Mouse (Mus musculus): ENCODE measurements around the gene Ntn5. TPM values are rescaled to one million over a fixed set of nuclear protein-coding genes. Genes with fewer than 3 reads are reported as not detected.
A peak's percentile ranks its signal among the peaks of the same experiment; 100 is the strongest.

Ntn5 gene
- polyA plus RNA-seq, 1 experiment from 2014 or later = 0.94 TPM

DNA sequence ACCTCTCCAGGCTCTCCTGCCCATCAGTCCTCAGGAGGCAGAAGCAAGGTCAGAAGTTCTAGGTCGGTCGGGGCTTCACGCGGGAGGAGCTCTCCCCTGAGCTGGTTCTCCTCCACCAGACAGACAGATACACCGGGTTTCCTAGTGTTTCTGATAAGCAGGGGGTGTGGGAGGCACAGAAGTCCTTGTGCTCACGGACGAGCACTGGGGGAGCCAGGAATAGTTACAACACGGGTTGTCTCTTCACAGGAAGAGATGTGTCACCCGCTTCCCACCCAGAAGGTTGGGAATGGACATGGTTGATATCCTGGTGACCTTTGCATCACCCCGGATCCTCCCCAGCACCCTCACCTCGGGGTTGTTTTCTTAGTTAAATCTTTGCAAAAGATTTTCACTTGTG, 6.0 kb downstream of the Ntn5 start:
- H3K36me3 ChIP-seq (ENCODE audit: control insufficient read depth, insufficient read depth, low read length) = no peaks in the 10 kb centered on the region
- no peak overlapping the region for H3K4me2 ChIP-seq (ENCODE audit: low read length)
- H3K27me3 ChIP-seq (replicated peaks; ENCODE audit: control insufficient read depth, insufficient read depth, low read length) = no peaks in the 10 kb centered on the region
- no peaks in the 10 kb centered on the region for H3K9me3 ChIP-seq (ENCODE audit: control insufficient read depth, low read length)
- no peak overlapping the region for H3K4me3 ChIP-seq (ENCODE audit: low read length)
- WGBS = 80% methylated on average over 11 of the region's 11 CpGs
- no peaks in the 10 kb centered on the region; the same call in 1 of the 2 replicates for H3K4me1 ChIP-seq (ENCODE audit: control insufficient read depth, insufficient read depth, low read depth, low read length)
- H3K27ac ChIP-seq (ENCODE audit: low read depth, low read length) = no peak overlapping the region
- no peak for ATAC-seq
- H3K9ac ChIP-seq (ENCODE audit: low read depth, low read length) = no peak overlapping the region

DNA sequence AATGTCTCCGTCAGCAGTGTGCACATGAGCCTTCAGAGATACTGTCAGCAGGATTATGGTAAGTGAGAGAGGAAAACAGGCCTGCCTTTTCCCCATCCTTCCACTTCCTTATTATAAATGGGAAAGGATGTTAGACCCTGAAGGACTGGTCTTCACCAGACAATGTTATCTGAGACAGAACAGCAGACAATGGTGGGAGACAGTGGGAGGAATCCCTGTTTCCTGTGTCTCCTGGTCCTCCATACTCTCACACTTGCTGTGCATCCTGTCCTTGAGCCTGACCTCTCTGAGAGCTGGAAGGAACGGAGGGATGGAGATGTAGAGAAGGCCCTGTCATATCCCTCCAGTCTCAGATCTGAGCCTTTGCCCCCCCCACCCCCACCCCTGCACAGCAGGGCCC, 8.5 kb downstream of the Ntn5 start:
- no peak for ATAC-seq

GRCm38 (mm10) chr7:45693921-45694591, 10.2 kb downstream of the Ntn5 start, which contains the start of gene Sec1:
Gene Sec1, minus strand, starts transcription at chr7:45694402.
- Histone ChIP-seq H3K4me2 (ENCODE audit: low read length) (no peak within 1 kb of the TSS), H3K4me1 (ENCODE audit: control insufficient read depth, insufficient read depth, low read depth, low read length) (no peaks in the 10 kb centered on the region), H3K9ac (ENCODE audit: low read depth, low read length) (no peak within 1 kb of the TSS), H3K4me3 (ENCODE audit: low read length) (no peak within 1 kb of the TSS), H3K27me3 (replicated peaks; ENCODE audit: control insufficient read depth, insufficient read depth, low read length) (0 out of 2 replicates have a peak, but pooled peaks cover 2% of the 10 kb centered on the region), H3K27ac (ENCODE audit: low read depth, low read length) (no peak within 1 kb of the TSS), H3K36me3 (ENCODE audit: control insufficient read depth, insufficient read depth, low read length) (no peaks in the 10 kb centered on the region), H3K9me3 (ENCODE audit: control insufficient read depth, low read length) (no peaks in the 10 kb centered on the region)
- 86% methylated on average over 50 of the region's 50 CpGs for WGBS
- no peak for ATAC-seq

More for the DNA sequence above, 8.5 kb downstream of the Ntn5 start:
- Histone ChIP-seq H3K4me1 (ENCODE audit: control insufficient read depth, insufficient read depth, low read depth, low read length) (no peaks in the 10 kb centered on the region), H3K9ac (ENCODE audit: low read depth, low read length) (no peak overlapping the region), H3K4me2 (ENCODE audit: low read length) (no peak overlapping the region), H3K9me3 (ENCODE audit: control insufficient read depth, low read length) (no peaks in the 10 kb centered on the region), H3K27me3 (replicated peaks; ENCODE audit: control insufficient read depth, insufficient read depth, low read length) (no peaks in the 10 kb centered on the region), H3K27ac (ENCODE audit: low read depth, low read length) (no peak overlapping the region), H3K36me3 (ENCODE audit: control insufficient read depth, insufficient read depth, low read length) (no peaks in the 10 kb centered on the region), H3K4me3 (ENCODE audit: low read length) (no peak overlapping the region)
- 79% methylated on average over 2 of the region's 2 CpGs for WGBS

DNA sequence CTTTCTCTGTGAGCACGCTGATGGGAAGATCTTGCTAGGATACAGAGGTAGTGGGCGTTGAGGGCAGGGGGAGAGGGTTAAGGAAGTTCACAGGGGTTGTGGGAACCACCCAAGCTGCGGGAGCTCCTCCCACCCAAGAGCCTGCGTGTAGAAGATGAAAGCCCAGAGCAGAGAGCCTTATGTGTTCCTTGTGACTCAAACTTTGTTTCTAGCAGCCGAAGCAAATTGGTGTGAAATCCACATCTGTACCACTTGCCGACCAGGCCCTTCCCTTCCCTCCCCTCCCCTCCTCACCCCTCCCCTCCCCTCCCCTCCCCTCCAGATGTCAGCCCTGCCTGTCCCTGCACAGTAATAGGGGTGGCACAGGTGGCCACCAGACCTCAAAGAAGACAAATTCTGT, 11.3 kb downstream of the Ntn5 start:
- no peak overlapping the region for H3K27ac ChIP-seq (ENCODE audit: low read depth, low read length)
- no peak overlapping the region for H3K9ac ChIP-seq (ENCODE audit: low read depth, low read length)
- no peaks in the 10 kb centered on the region for H3K36me3 ChIP-seq (ENCODE audit: control insufficient read depth, insufficient read depth, low read length)
- no peaks in the 10 kb centered on the region for H3K9me3 ChIP-seq (ENCODE audit: control insufficient read depth, low read length)
- ATAC-seq = no peak
- H3K4me2 ChIP-seq (ENCODE audit: low read length) = no peak overlapping the region
- WGBS = 8% methylated on average over 6 of the region's 6 CpGs
- peaks cover 2% of the 10 kb centered on the region; the same call in 1 of the 2 replicates for H3K4me1 ChIP-seq (ENCODE audit: control insufficient read depth, insufficient read depth, low read depth, low read length)
- H3K4me3 ChIP-seq (ENCODE audit: low read length) = no peak overlapping the region
- 0 out of 2 replicates have a peak, but pooled peaks cover 2% of the 10 kb centered on the region for H3K27me3 ChIP-seq (replicated peaks; ENCODE audit: control insufficient read depth, insufficient read depth, low read length)

- Histone ChIP-seq H3K9me3 (ENCODE audit: control insufficient read depth, low read length) (no peaks in the 10 kb centered on the region), H3K27ac (ENCODE audit: low read depth, low read length) (no peak overlapping the region)
These were observed 14.1 kb downstream of the Ntn5 start for GRCm38 (mm10) chr7:45697894-45698293.

DNA sequence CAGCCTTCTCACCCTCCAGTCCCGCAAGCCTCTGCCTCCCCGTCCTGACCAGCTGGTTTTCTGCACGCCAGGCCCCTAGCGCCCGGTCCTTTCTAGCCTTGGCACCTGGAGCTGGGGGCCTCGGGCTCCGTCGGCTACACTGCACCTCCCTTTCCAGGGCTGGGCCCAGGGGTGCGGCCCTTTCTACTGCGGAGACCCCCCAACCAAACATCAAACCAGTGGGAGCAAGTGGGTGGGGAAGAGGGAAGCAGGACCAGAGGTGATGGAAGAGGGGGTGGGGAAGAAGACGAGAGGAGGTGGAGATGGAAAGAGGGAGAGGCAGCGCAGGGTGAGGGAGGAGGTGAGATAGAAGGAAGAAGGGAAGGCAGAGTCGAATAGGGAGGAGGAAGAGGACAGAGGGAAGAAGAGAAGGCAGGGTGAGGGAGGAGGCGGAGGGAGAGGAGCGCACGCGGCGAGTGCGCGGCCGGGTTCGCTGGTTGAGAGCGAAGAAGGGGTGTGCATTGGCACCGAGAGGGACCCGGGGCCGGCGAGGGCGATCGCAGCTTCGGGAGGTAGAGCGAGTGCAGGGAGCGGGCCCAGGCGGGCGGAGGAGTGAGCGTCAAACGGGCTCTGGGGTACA, 15.8 kb downstream of the Ntn5 start, which contains the start of gene Car11:
Gene Car11 (plus strand): TSS at position 321 of the 619 bp plus-strand sequence.
- 1% methylated on average over 26 of the region's 36 CpGs for WGBS
- H3K27ac ChIP-seq (ENCODE audit: low read depth, low read length) = peak within 1 kb of the TSS; percentile 85

More at GRCm38 (mm10) chr7:45697894-45698293, 14.1 kb downstream of the Ntn5 start:
- Histone ChIP-seq H3K27me3 (replicated peaks; ENCODE audit: control insufficient read depth, insufficient read depth, low read length) (0 out of 2 replicates have a peak, but pooled peaks cover 2% of the 10 kb centered on the region), H3K9ac (ENCODE audit: low read depth, low read length) (no peak overlapping the region), H3K4me3 (ENCODE audit: low read length) (no peak overlapping the region), H3K4me2 (ENCODE audit: low read length) (no peak overlapping the region), H3K36me3 (ENCODE audit: control insufficient read depth, insufficient read depth, low read length) (no peaks in the 10 kb centered on the region), H3K4me1 (ENCODE audit: control insufficient read depth, insufficient read depth, low read depth, low read length) (peaks cover 13% of the 10 kb centered on the region)
- no peak for ATAC-seq
- 87% methylated on average over 7 of the region's 7 CpGs for WGBS

DNA sequence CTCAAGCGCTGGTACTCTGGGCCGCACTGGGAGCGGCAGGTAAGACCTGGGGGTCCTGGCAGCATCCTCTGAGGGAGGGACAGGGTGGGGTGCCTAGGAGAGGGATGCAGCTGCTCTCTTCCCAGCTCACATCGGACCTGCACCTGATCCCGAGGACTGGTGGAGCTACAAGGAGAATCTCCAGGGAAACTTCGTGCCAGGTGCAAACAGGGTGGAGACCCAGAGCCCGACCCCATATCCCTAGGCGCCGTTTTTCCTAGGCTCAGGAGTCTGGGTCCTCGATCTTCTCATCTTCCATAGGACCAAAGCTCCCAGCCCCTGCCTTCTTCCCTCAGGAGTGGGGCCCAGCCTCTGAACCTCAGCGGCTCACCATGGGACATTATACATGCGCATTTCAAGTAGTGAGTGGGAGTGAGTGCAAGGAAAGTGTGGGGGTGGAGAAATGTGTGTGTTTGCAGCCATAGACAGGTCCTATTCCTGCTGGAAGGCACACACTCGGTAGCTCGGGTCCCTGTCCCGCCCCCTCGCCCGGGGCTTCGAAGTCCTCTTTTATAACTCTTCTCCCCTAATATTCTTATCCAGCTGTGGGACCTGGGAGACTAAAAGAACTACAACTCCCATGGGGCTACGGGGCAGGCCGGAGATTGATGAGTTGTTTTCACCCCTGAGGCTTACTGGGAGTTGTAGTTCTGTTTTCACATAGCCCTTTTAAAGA, 16.6 kb downstream of the Ntn5 start:
- H3K4me1 ChIP-seq (ENCODE audit: control insufficient read depth, insufficient read depth, low read depth, low read length) = peaks cover 29% of the 10 kb centered on the region
- no peaks in the 10 kb centered on the region for H3K9me3 ChIP-seq (ENCODE audit: control insufficient read depth, low read length)
- no peak for ATAC-seq
- H3K4me2 ChIP-seq (ENCODE audit: low read length) = peak overlapping the region; percentile 62
- no peaks in the 10 kb centered on the region for H3K36me3 ChIP-seq (ENCODE audit: control insufficient read depth, insufficient read depth, low read length)
- H3K27ac ChIP-seq (ENCODE audit: low read depth, low read length) = peak overlapping the region; percentile 85
- H3K4me3 ChIP-seq (ENCODE audit: low read length) = peak overlapping the region; percentile 63
- 0 out of 2 replicates have a peak, but pooled peaks cover 2% of the 10 kb centered on the region for H3K27me3 ChIP-seq (replicated peaks; ENCODE audit: control insufficient read depth, insufficient read depth, low read length)
- H3K9ac ChIP-seq (ENCODE audit: low read depth, low read length) = peak overlapping the region; percentile 85
- WGBS = under 1% methylated on average over 20 of the region's 20 CpGs

More for the DNA sequence above, 15.8 kb downstream of the Ntn5 start, which contains the start of gene Car11:
- Histone ChIP-seq H3K36me3 (ENCODE audit: control insufficient read depth, insufficient read depth, low read length) (no peaks in the 10 kb centered on the region), H3K4me3 (ENCODE audit: low read length) (peak within 1 kb of the TSS; percentile 63), H3K9ac (ENCODE audit: low read depth, low read length) (peak within 1 kb of the TSS; percentile 85), H3K9me3 (ENCODE audit: control insufficient read depth, low read length) (no peaks in the 10 kb centered on the region), H3K4me1 (ENCODE audit: control insufficient read depth, insufficient read depth, low read depth, low read length) (peaks cover 25% of the 10 kb centered on the region), H3K4me2 (ENCODE audit: low read length) (peak within 1 kb of the TSS; percentile 62), H3K27me3 (replicated peaks; ENCODE audit: control insufficient read depth, insufficient read depth, low read length) (0 out of 2 replicates have a peak, but pooled peaks cover 2% of the 10 kb centered on the region)
- peak; percentile 1; the same call in 1 of the 2 replicates for ATAC-seq

- Histone ChIP-seq H3K4me3 (ENCODE audit: low read length) (peak overlapping the region; percentile 63), H3K9me3 (ENCODE audit: control insufficient read depth, low read length) (no peaks in the 10 kb centered on the region), H3K9ac (ENCODE audit: low read depth, low read length) (peak overlapping the region; percentile 54), H3K4me2 (ENCODE audit: low read length) (peak overlapping the region; percentile 62), H3K36me3 (ENCODE audit: control insufficient read depth, insufficient read depth, low read length) (no peaks in the 10 kb centered on the region), H3K4me1 (ENCODE audit: control insufficient read depth, insufficient read depth, low read depth, low read length) (peaks cover 35% of the 10 kb centered on the region), H3K27ac (ENCODE audit: low read depth, low read length) (peak overlapping the region; percentile 85), H3K27me3 (replicated peaks; ENCODE audit: control insufficient read depth, insufficient read depth, low read length) (0 out of 2 replicates have a peak, but pooled peaks cover 2% of the 10 kb centered on the region)
- 30% methylated on average over 11 of the region's 11 CpGs for WGBS
- ATAC-seq = no peak
These were observed 17.2 kb downstream of the Ntn5 start for GRCm38 (mm10) chr7:45701072-45701471.
